Mouse (Mus musculus) heart, embryonic 11.5 days (tissue): ENCODE measurements around the gene Sh2d7. TPM values are rescaled to one million over a fixed set of nuclear protein-coding genes. Genes with fewer than 3 reads are reported as not detected.

Experiments
- polyA plus RNA-seq: library from polyadenylated mRNA; unstranded; fragments of >200 nt; fragmentation: Nextera tagmentation; extraction: Ambion mirVana; gene quantifications from 2 replicates; pipeline ENCODE4 v1.2.1, GENCODE M21; 2014

Sh2d7 gene
- polyA plus RNA-seq, 1 experiment from 2014 or later, result not detected

Other genes with a start within 250 kb of the Sh2d7 start
- gene Dmxl2, start 37.4 kb upstream of the Sh2d7 start, polyA plus RNA-seq, result 7.6 and 12.5 TPM in 2 replicates
- gene Cib2, start 21.2 kb downstream of the Sh2d7 start, polyA plus RNA-seq, result 6.1 TPM in 2 replicates
- gene Idh3a, start 47.4 kb downstream of the Sh2d7 start, polyA plus RNA-seq, result 441 and 486 TPM in 2 replicates
- gene Acsbg1, start 122.9 kb downstream of the Sh2d7 start, polyA plus RNA-seq, result 0.24 and 0.36 TPM in 2 replicates
- gene Dnaja4, start 159.9 kb downstream of the Sh2d7 start, polyA plus RNA-seq, result 19.0 and 25.6 TPM in 2 replicates
- gene Wdr61, start 195.5 kb downstream of the Sh2d7 start, polyA plus RNA-seq, result 124 and 128 TPM in 2 replicates
- gene Crabp1, start 225.8 kb downstream of the Sh2d7 start, polyA plus RNA-seq, result 50.3 and 56.9 TPM in 2 replicates